In the genomic region with DNA sequence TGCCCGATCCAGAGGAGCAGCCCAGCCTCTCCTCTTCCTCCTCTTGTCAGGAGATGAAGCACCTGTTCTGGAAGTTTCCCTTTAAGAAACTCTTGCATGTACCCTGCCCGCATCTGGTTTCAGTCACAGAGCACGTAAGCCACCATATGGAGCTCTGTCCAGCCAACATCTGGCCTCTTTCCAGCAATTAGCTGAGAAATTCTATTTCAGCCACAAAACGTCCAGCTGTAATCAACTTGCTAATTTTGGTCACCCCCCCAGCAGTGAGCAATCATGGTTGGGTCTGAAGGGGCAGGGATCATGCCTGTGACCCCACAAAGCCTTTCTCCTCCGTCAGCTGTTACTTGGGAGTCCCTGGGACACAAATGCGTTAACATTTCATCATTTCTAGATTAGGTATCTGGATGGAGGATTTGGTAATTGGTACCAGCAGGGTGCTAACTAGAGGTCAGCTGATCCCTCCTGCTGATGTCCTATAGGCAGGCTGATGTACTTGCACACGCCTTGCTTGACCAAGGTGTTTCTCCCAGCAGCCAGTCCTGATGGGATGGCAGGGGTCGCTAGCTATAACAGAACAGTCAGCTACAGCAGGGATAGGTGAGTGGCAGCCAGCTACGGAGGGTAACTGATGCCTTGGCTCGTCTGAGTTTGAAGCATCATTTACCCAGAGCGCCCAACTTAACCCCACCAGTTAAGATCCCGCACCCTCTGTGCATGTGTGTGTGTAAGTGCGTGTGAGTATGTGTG, we compare ENCODE assay signal across 14 mouse cellular contexts.
DNase-seq lines count a peak whose midpoint lies in the region; ATAC-seq lines count a peak whose summit lies in the region.
"Had no signal": no experiment of that assay in that cellular context is flagged by ENCODE, and none has a peak within 500 bp of the region (broad histone marks: within the 10 kb centered on the region; RNA-seq: fewer than 3 reads in every experiment).

No protein-coding gene starts in this region.

- H3K27ac ChIP-seq in midbrain, embryonic 11.5 days (ENCODE audit: low read depth, low read length), result no peak overlapping the region
- H3K27ac ChIP-seq in midbrain, embryonic 14.5 days (replicated peaks; ENCODE audit: low read depth, low read length), result no peak overlapping the region
- no peak overlapping the region for H3K27ac ChIP-seq in forebrain, embryonic 16.5 days (ENCODE audit: low read length)
- H3K27ac ChIP-seq: embryonic facial prominence, embryonic 15.5 days; liver, embryonic 14.5 days had no signal

- peak; percentile 28 for DNase-seq in heart, postnatal 4 days
- DNase-seq in heart, postnatal 14 days, result no peak
- peak; percentile 79 for DNase-seq in midbrain, embryonic 11.5 days (ENCODE audit: low spot score, missing footprints)
- DNase-seq in midbrain, embryonic 14.5 days, result no peak
- peak; percentile 64 for DNase-seq in hindlimb bud, embryonic 11.5 days (ENCODE audit: extremely low spot score, low read depth, low spot score)
- DNase-seq in lung, postnatal 4 days, result peak; percentile 57 to 77
- no peak for DNase-seq in layer of hippocampus, adult 8-10 months (ENCODE audit: low spot score in 2 of 2)
- DNase-seq: layer of hippocampus, postnatal 36 days; thymus, adult 18-20 months had no signal

- H3K9ac ChIP-seq in midbrain, embryonic 11.5 days (ENCODE audit: low read length), result no peak overlapping the region
- no peak overlapping the region for H3K9ac ChIP-seq in midbrain, embryonic 14.5 days (replicated peaks; ENCODE audit: low read length)
- no peak overlapping the region for H3K9ac ChIP-seq in forebrain, embryonic 16.5 days (replicated peaks; ENCODE audit: low read depth, low read length)
- H3K9ac ChIP-seq: embryonic facial prominence, embryonic 15.5 days; liver, embryonic 14.5 days had no signal

- H3K4me2 ChIP-seq in midbrain, embryonic 11.5 days, result no peak overlapping the region
- H3K4me2 ChIP-seq in midbrain, embryonic 14.5 days (ENCODE audit: low read length), result no peak overlapping the region
- H3K4me2 ChIP-seq in forebrain, embryonic 16.5 days (ENCODE audit: low read length), result no peak overlapping the region
- H3K4me2 ChIP-seq: embryonic facial prominence, embryonic 15.5 days had no signal

- intact Hi-C loops in heart, postnatal 14 days (cut with DNase I), result no loop called here

- no peaks in the 10 kb centered on the region for H3K9me3 ChIP-seq in midbrain, embryonic 11.5 days (ENCODE audit: control insufficient read depth, low read length)
- H3K9me3 ChIP-seq in midbrain, embryonic 14.5 days (ENCODE audit: control insufficient read depth, low read length), result peaks cover 3% of the 10 kb centered on the region; the same call in 1 of the 2 replicates
- H3K9me3 ChIP-seq in forebrain, embryonic 16.5 days (ENCODE audit: control insufficient read depth, low read length), result peaks cover 2% of the 10 kb centered on the region; the same call in 1 of the 2 replicates
- H3K9me3 ChIP-seq: embryonic facial prominence, embryonic 15.5 days had no signal

- no peaks in the 10 kb centered on the region for H3K27me3 ChIP-seq in midbrain, embryonic 11.5 days (ENCODE audit: control insufficient read depth, insufficient read depth, low read length)
- no peaks in the 10 kb centered on the region for H3K27me3 ChIP-seq in midbrain, embryonic 14.5 days (ENCODE audit: control insufficient read depth, insufficient read depth, low read length)
- no peaks in the 10 kb centered on the region for H3K27me3 ChIP-seq in forebrain, embryonic 16.5 days (replicated peaks; ENCODE audit: control insufficient read depth, insufficient read depth, low read length)
- H3K27me3 ChIP-seq: embryonic facial prominence, embryonic 15.5 days had no signal

- H3K4me3 ChIP-seq in midbrain, embryonic 11.5 days (ENCODE audit: low read depth, low read length), result no peak overlapping the region
- H3K4me3 ChIP-seq in midbrain, embryonic 14.5 days (replicated peaks; ENCODE audit: low read depth, low read length), result no peak overlapping the region
- H3K4me3 ChIP-seq in forebrain, embryonic 16.5 days (replicated peaks; ENCODE audit: low read length), result no peak overlapping the region
- H3K4me3 ChIP-seq: embryonic facial prominence, embryonic 15.5 days had no signal

- H3K4me1 ChIP-seq in midbrain, embryonic 11.5 days (ENCODE audit: control insufficient read depth, insufficient read depth, low read length), result no peaks in the 10 kb centered on the region
- no peaks in the 10 kb centered on the region for H3K4me1 ChIP-seq in midbrain, embryonic 14.5 days (ENCODE audit: control insufficient read depth, insufficient read depth, low read length)
- no peaks in the 10 kb centered on the region for H3K4me1 ChIP-seq in forebrain, embryonic 16.5 days (replicated peaks; ENCODE audit: control insufficient read depth, insufficient read depth, low read length)

- no peaks in the 10 kb centered on the region for H3K36me3 ChIP-seq in midbrain, embryonic 11.5 days (ENCODE audit: control insufficient read depth, insufficient read depth, low read length)
- H3K36me3 ChIP-seq in midbrain, embryonic 14.5 days (ENCODE audit: control insufficient read depth, insufficient read depth, low read length), result no peaks in the 10 kb centered on the region
- no peaks in the 10 kb centered on the region for H3K36me3 ChIP-seq in forebrain, embryonic 16.5 days (ENCODE audit: control insufficient read depth, insufficient read depth)
- H3K36me3 ChIP-seq: embryonic facial prominence, embryonic 15.5 days had no signal

- no peak for ATAC-seq in midbrain, embryonic 11.5 days (ENCODE audit: low FRiP score)
- ATAC-seq in midbrain, embryonic 14.5 days (ENCODE audit: low FRiP score, low TSS enrichment), result no peak
- no peak for ATAC-seq in forebrain, embryonic 16.5 days
- ATAC-seq: inflammation-experienced regulatory T-cells, adult 6 months; midbrain, embryonic 16.5 days had no signal

- WGBS in midbrain, embryonic 11.5 days, result 81% methylated on average over 13 of the region's 13 CpGs
- WGBS in midbrain, embryonic 14.5 days, result 78% methylated on average over 13 of the region's 13 CpGs
- WGBS in forebrain, embryonic 16.5 days, result 66% methylated on average over 13 of the region's 13 CpGs

Comparison
In these comparisons a context has a peak if more than half of its experiments do, and no peak if none do; other contexts are left out.
1. DNase-seq: peak in heart, postnatal 4 days (single experiment), midbrain, embryonic 11.5 days (single experiment), hindlimb bud, embryonic 11.5 days (single experiment) and lung, postnatal 4 days (2 of 2); none in heart, postnatal 14 days (0 of 2), midbrain, embryonic 14.5 days (single experiment) and layer of hippocampus, adult 8-10 months (0 of 2).